Mouse (Mus musculus) gastrocnemius, adult 2 months (tissue): ENCODE data around the gene Zkscan17. TPM values are rescaled to one million over a fixed set of nuclear protein-coding genes. Genes with fewer than 3 reads are reported as not detected.
A peak's percentile ranks its signal among the peaks of the same experiment; 100 is the strongest.

Experiments used
- DNase-seq: peaks from one replicate; pipeline ENCODE4 v3.0.0; 2022
- H3K27ac ChIP-seq: fragments of 200-600 bp; 2 replicates; pipeline ENCODE4 v1.8.1; 2022; ENCODE audit warnings: mild to moderate bottlenecking
- H3K4me3 ChIP-seq: fragments of 200-600 bp; 2 replicates; pipeline ENCODE4 v1.8.1; 2022; ENCODE audit warnings: mild to moderate bottlenecking, moderate library complexity
- CTCF ChIP-seq: fragments of 200-600 bp; IDR thresholded peaks from 2 replicates; pipeline ENCODE4 v1.8.1; 2022; ENCODE audit warnings: antibody characterized with exemption, mild to moderate bottlenecking, moderate library complexity
- intact Hi-C: fragments of 180-260 bp; cut with DNase I; formaldehyde crosslinking; loops from one replicate; pipeline ENCODE4 v1.15.1; 2025
- total RNA-seq, 2 experiments: library from RNA; stranded (reverse); gene quantifications; 2 replicates each; pipeline ENCODE4 v1.2.3; 2021

Zkscan17 gene
- total RNA-seq, 2 experiments from 2014 or later: 13.7 to 19.3 TPM

- Histone ChIP-seq H3K4me3 (no peak overlapping the region), H3K27ac (no peak overlapping the region)
- DNase-seq: no peak
- TF ChIP-seq CTCF: no peak
- intact Hi-C loops: no loop called here
Measured at GRCm38 (mm10) chr11:59540123-59540522, 13.6 kb upstream of the Zkscan17 start.

- TF ChIP-seq CTCF: peak; percentile 49
- Histone ChIP-seq H3K27ac (peak overlapping the region; percentile 31; the same call in 1 of the 2 replicates), H3K4me3 (peak overlapping the region; percentile 54)
- peak; percentile 77 for DNase-seq
- intact Hi-C loops: no loop called here
Measured at GRCm38 (mm10) chr11:59538387-59538786, 11.8 kb upstream of the Zkscan17 start.

- DNase-seq: peak; percentile 35
- intact Hi-C loops: no loop called here
- peak; percentile 59 for TF ChIP-seq CTCF
- Histone ChIP-seq H3K4me3 (peak overlapping the region; percentile 54), H3K27ac (no peak overlapping the region)
Measured at GRCm38 (mm10) chr11:59537218-59538130, 10.9 kb upstream of the Zkscan17 start.

GRCm38 (mm10) chr11:59531562-59531961 is 5.0 kb upstream of the Zkscan17 start:
- Histone ChIP-seq H3K4me3 (no peak overlapping the region), H3K27ac (no peak overlapping the region)
- no peak for DNase-seq
- no peak for TF ChIP-seq CTCF
- intact Hi-C loops: no loop called here

- DNase-seq: no peak
- Histone ChIP-seq H3K27ac (no peak overlapping the region), H3K4me3 (no peak overlapping the region)
- no peak for TF ChIP-seq CTCF
- intact Hi-C loops: no loop called here
Measured at GRCm38 (mm10) chr11:59530870-59531535, 4.5 kb upstream of the Zkscan17 start.

GRCm38 (mm10) chr11:59530221-59530620 is 3.7 kb upstream of the Zkscan17 start:
- no peak for TF ChIP-seq CTCF
- Histone ChIP-seq H3K4me3 (no peak overlapping the region), H3K27ac (no peak overlapping the region)
- no peak for DNase-seq
- intact Hi-C loops: no loop called here

GRCm38 (mm10) chr11:59525237-59525636 is 1.3 kb downstream of the Zkscan17 start:
- Histone ChIP-seq H3K27ac (no peak overlapping the region), H3K4me3 (no peak overlapping the region)
- peak; percentile 79 for DNase-seq
- intact Hi-C loops: loop anchor here (1.0 to 5.0 kb wide), 2 partner anchors 43 to 87 kb away; no protein-coding TSS in a partner anchor
- TF ChIP-seq CTCF: peak; percentile 93

GRCm38 (mm10) chr11:59524150-59524549 is 2.4 kb downstream of the Zkscan17 start:
- DNase-seq: no peak
- no peak overlapping the region for H3K4me3 ChIP-seq
- no peak overlapping the region for H3K27ac ChIP-seq
- intact Hi-C loops: no loop called here
- peak; percentile 1; the same call in 1 of the 2 replicates for TF ChIP-seq CTCF

GRCm38 (mm10) chr11:59519741-59520495 is 6.6 kb downstream of the Zkscan17 start:
- no peak overlapping the region for H3K4me3 ChIP-seq
- intact Hi-C loops: no loop called here
- no peak for TF ChIP-seq CTCF
- no peak overlapping the region for H3K27ac ChIP-seq
- DNase-seq: no peak

GRCm38 (mm10) chr11:59518226-59518625 is 8.3 kb downstream of the Zkscan17 start:
- no peak overlapping the region for H3K27ac ChIP-seq
- intact Hi-C loops: no loop called here
- H3K4me3 ChIP-seq: no peak overlapping the region
- no peak for TF ChIP-seq CTCF
- no peak for DNase-seq

- DNase-seq: no peak
- Histone ChIP-seq H3K27ac (no peak overlapping the region), H3K4me3 (no peak overlapping the region)
- TF ChIP-seq CTCF: no peak
- intact Hi-C loops: no loop called here
Measured at GRCm38 (mm10) chr11:59517441-59517840, 9.1 kb downstream of the Zkscan17 start.

- TF ChIP-seq CTCF: no peak
- DNase-seq: no peak
- intact Hi-C loops: no loop called here
- Histone ChIP-seq H3K27ac (no peak overlapping the region), H3K4me3 (no peak overlapping the region)
Measured at GRCm38 (mm10) chr11:59514789-59515188, 11.8 kb downstream of the Zkscan17 start.
